Mouse (Mus musculus) testis, postnatal 10 days (tissue): Measurements from ENCODE around the gene Cacul1.

Source experiments
- DNase-seq: peaks from one replicate; pipeline ENCODE4 v3.0.0; 2021; ENCODE audit warnings: low spot score

Cacul1 gene

GRCm38 (mm10) chr19:60530171-60530570 is 50.7 kb downstream of the Cacul1 start:
- DNase-seq, result no peak

GRCm38 (mm10) chr19:60529302-60529701 is 51.5 kb downstream of the Cacul1 start:
- no peak for DNase-seq

- DNase-seq, result no peak
Measured at GRCm38 (mm10) chr19:60528602-60529001, 52.2 kb downstream of the Cacul1 start.

GRCm38 (mm10) chr19:60526876-60527275 is 53.9 kb downstream of the Cacul1 start:
- no peak for DNase-seq

- no peak for DNase-seq
Measured at GRCm38 (mm10) chr19:60525086-60525485, 55.7 kb downstream of the Cacul1 start.

GRCm38 (mm10) chr19:60524678-60525077 is 56.1 kb downstream of the Cacul1 start:
- no peak for DNase-seq

- no peak for DNase-seq
Measured at GRCm38 (mm10) chr19:60520131-60520530, 60.7 kb downstream of the Cacul1 start.

GRCm38 (mm10) chr19:60515064-60515463 is 65.8 kb downstream of the Cacul1 start:
- no peak for DNase-seq

- no peak for DNase-seq
Measured at GRCm38 (mm10) chr19:60513431-60513830, 67.4 kb downstream of the Cacul1 start.

GRCm38 (mm10) chr19:60500209-60500608 is 80.6 kb downstream of the Cacul1 start:
- DNase-seq, result no peak

- no peak for DNase-seq
Measured at GRCm38 (mm10) chr19:60497171-60497570, 83.7 kb downstream of the Cacul1 start.

GRCm38 (mm10) chr19:60495772-60496171 is 85.1 kb downstream of the Cacul1 start:
- no peak for DNase-seq

- no peak for DNase-seq
Measured at GRCm38 (mm10) chr19:60489566-60489965, 91.3 kb downstream of the Cacul1 start.

GRCm38 (mm10) chr19:60485261-60485660 is 95.6 kb downstream of the Cacul1 start:
- DNase-seq, result no peak

GRCm38 (mm10) chr19:60478859-60479258 is 102.0 kb downstream of the Cacul1 start:
- DNase-seq, result no peak

- DNase-seq, result no peak
Measured at GRCm38 (mm10) chr19:60477788-60478187, 103.0 kb downstream of the Cacul1 start.
